Mouse (Mus musculus) gastrocnemius, postnatal 4 days (tissue): ENCODE data around the gene Zc3h7b. TPM values are rescaled to one million over a fixed set of nuclear protein-coding genes. Genes with fewer than 3 reads are reported as not detected.

Experiments used
- DNase-seq, 2 experiments: peaks; one replicate each; pipeline ENCODE4 v3.0.0; 2021 to 2022; ENCODE audit warnings: low spot score in 2 of 2, mixed read lengths in 2 of 2
- total RNA-seq, 2 experiments: library from RNA; stranded (reverse); gene quantifications; 2 replicates each; pipeline ENCODE4 v1.2.3; 2021

Gene Zc3h7b
- total RNA-seq, 2 experiments from 2014 or later = 54.8 to 54.9 TPM

GRCm38 (mm10) chr15:81785701-81786100 lies 40.8 kb downstream of the Zc3h7b start:
- DNase-seq = no peak

- DNase-seq = no peak
Measured at GRCm38 (mm10) chr15:81787525-81787924, 42.7 kb downstream of the Zc3h7b start.

GRCm38 (mm10) chr15:81792444-81792843 lies 47.6 kb downstream of the Zc3h7b start:
- no peak for DNase-seq

GRCm38 (mm10) chr15:81796228-81796627 lies 51.4 kb downstream of the Zc3h7b start:
- DNase-seq = no peak

- no peak for DNase-seq
Measured at GRCm38 (mm10) chr15:81797861-81798260, 53.0 kb downstream of the Zc3h7b start.

GRCm38 (mm10) chr15:81798421-81798820 lies 53.6 kb downstream of the Zc3h7b start:
- DNase-seq = no peak

- no peak for DNase-seq
Measured at GRCm38 (mm10) chr15:81800391-81800790, 55.5 kb downstream of the Zc3h7b start.

- DNase-seq = peak; percentile 100
Measured at GRCm38 (mm10) chr15:81802001-81802890, 57.4 kb downstream of the Zc3h7b start, which contains the start of gene Tef. Tef (plus strand) TSS chr15:81802421.

GRCm38 (mm10) chr15:81802941-81803351 lies 58.1 kb downstream of the Zc3h7b start:
- DNase-seq = peak in 1 of 2 experiments; percentile 28

GRCm38 (mm10) chr15:81803425-81803951 lies 58.6 kb downstream of the Zc3h7b start:
- no peak for DNase-seq

- no peak for DNase-seq
Measured at GRCm38 (mm10) chr15:81804172-81804571, 59.3 kb downstream of the Zc3h7b start.

GRCm38 (mm10) chr15:81804883-81805282 lies 60.0 kb downstream of the Zc3h7b start:
- DNase-seq = no peak

- DNase-seq = no peak
Measured at GRCm38 (mm10) chr15:81805624-81806023, 60.8 kb downstream of the Zc3h7b start.

- DNase-seq = no peak
Measured at GRCm38 (mm10) chr15:81806621-81807404, 62.0 kb downstream of the Zc3h7b start.

- no peak for DNase-seq
Measured at GRCm38 (mm10) chr15:81808799-81809198, 63.9 kb downstream of the Zc3h7b start.

- DNase-seq = no peak
Measured at GRCm38 (mm10) chr15:81809550-81809949, 64.7 kb downstream of the Zc3h7b start.

GRCm38 (mm10) chr15:81810150-81810549 lies 65.3 kb downstream of the Zc3h7b start:
- peak; percentile 86 to 94 for DNase-seq

GRCm38 (mm10) chr15:81810671-81811598 lies 66.1 kb downstream of the Zc3h7b start:
- DNase-seq = peak; percentile 98 to 99

- DNase-seq = no peak
Measured at GRCm38 (mm10) chr15:81811599-81811996, 66.7 kb downstream of the Zc3h7b start.

GRCm38 (mm10) chr15:81812287-81812686 lies 67.4 kb downstream of the Zc3h7b start:
- no peak for DNase-seq
